Mouse (Mus musculus) central nervous system, embryonic 18 days (tissue): ENCODE data around the gene Gm45208. TPM values are rescaled to one million over a fixed set of nuclear protein-coding genes. Genes with fewer than 3 reads are reported as not detected.

ENCODE experiments used
- polyA plus RNA-seq: library from polyadenylated mRNA; depleted of rRNA; stranded (reverse); fragments of >200 nt; gene quantifications from 2 replicates; pipeline ENCODE4 v1.2.3, GENCODE M21; 2012; rRNA removed

The Gm45208 gene
- 0.35 and 0.49 TPM in 2 replicates for polyA plus RNA-seq

GRCm38 (mm10) chrX:7721514-7722281, at the start of gene Gm45208:
Gm45208 (plus strand) TSS chrX:7722245.

GRCm38 (mm10) chrX:7680864-7681263, 41.2 kb upstream of the Gm45208 start, which contains the start of gene Magix:
Magix (minus strand) TSS chrX:7681251.

GRCm38 (mm10) chrX:7696954-7697381, 25.1 kb upstream of the Gm45208 start, which contains the start of gene Gpkow:
Gpkow (plus strand) TSS chrX:7697131.

GRCm38 (mm10) chrX:7714135-7714899, 7.7 kb upstream of the Gm45208 start, which contains the start of gene Wdr45:
Wdr45 (plus strand) TSS chrX:7714333.

GRCm38 (mm10) chrX:7728215-7728921, 6.3 kb downstream of the Gm45208 start, which contains the start of gene Praf2:
Praf2 (plus strand) TSS chrX:7728439.

GRCm38 (mm10) chrX:7750432-7751116, 28.5 kb downstream of the Gm45208 start, which contains the start of gene Ccdc120:
Ccdc120 (minus strand) TSS chrX:7750905.

GRCm38 (mm10) chrX:7762137-7762920, 40.3 kb downstream of the Gm45208 start, which contains the start of gene Tfe3:
Tfe3 (plus strand) TSS chrX:7762560.

Other genes with a start within 250 kb of the Gm45208 start
- 0.03 and 0.13 TPM in 2 replicates for gene Foxp3, start 148.6 kb upstream of the Gm45208 start, polyA plus RNA-seq
- gene Ppp1r3f, start 148.0 kb upstream of the Gm45208 start, polyA plus RNA-seq = 10.0 and 10.6 TPM in 2 replicates
- 30.5 and 31.7 TPM in 2 replicates for gene Ccdc22, start 116.7 kb upstream of the Gm45208 start, polyA plus RNA-seq
- 0.22 and 0.35 TPM in 2 replicates for gene Cacna1f, start 115.2 kb upstream of the Gm45208 start, polyA plus RNA-seq
- gene Syp, start 83.8 kb upstream of the Gm45208 start, polyA plus RNA-seq = 300 and 326 TPM in 2 replicates
- 2.3 and 2.6 TPM in 2 replicates for gene Prickle3, start 65.0 kb upstream of the Gm45208 start, polyA plus RNA-seq
- 32.6 and 38.3 TPM in 2 replicates for gene Plp2, start 50.9 kb upstream of the Gm45208 start, polyA plus RNA-seq
- gene Magix, start 41.0 kb upstream of the Gm45208 start, polyA plus RNA-seq = 0.31 and 0.51 TPM in 2 replicates
- 30.8 and 32.1 TPM in 2 replicates for gene Gpkow, start 25.1 kb upstream of the Gm45208 start, polyA plus RNA-seq
- gene Wdr45, start 7.9 kb upstream of the Gm45208 start, polyA plus RNA-seq = 43.1 and 49.2 TPM in 2 replicates
- 110 and 112 TPM in 2 replicates for gene Praf2, start 6.2 kb downstream of the Gm45208 start, polyA plus RNA-seq
- 75.3 and 82.4 TPM in 2 replicates for gene Ccdc120, start 28.7 kb downstream of the Gm45208 start, polyA plus RNA-seq
- 10.8 and 12.2 TPM in 2 replicates for gene Tfe3, start 40.3 kb downstream of the Gm45208 start, polyA plus RNA-seq
- gene Gripap1, start 67.5 kb downstream of the Gm45208 start, polyA plus RNA-seq = 82.2 and 88.5 TPM in 2 replicates
- 5.8 and 6.5 TPM in 2 replicates for gene Kcnd1, start 100.0 kb downstream of the Gm45208 start, polyA plus RNA-seq
- 37.3 and 40.7 TPM in 2 replicates for gene Otud5, start 119.1 kb downstream of the Gm45208 start, polyA plus RNA-seq
- gene Pim2, start 156.0 kb downstream of the Gm45208 start, polyA plus RNA-seq = 23.3 and 24.1 TPM in 2 replicates
- gene Slc35a2, start 161.8 kb downstream of the Gm45208 start, polyA plus RNA-seq = 49.2 and 53.2 TPM in 2 replicates
- 198 and 220 TPM in 2 replicates for gene Pqbp1, start 177.0 kb downstream of the Gm45208 start, polyA plus RNA-seq
- gene Timm17b, start 177.1 kb downstream of the Gm45208 start, polyA plus RNA-seq = 41.4 and 42.9 TPM in 2 replicates
- not detected in 2 replicates for gene Gm10491, start 185.6 kb downstream of the Gm45208 start, polyA plus RNA-seq
- not detected in 2 replicates for gene Gm10490, start 187.3 kb downstream of the Gm45208 start, polyA plus RNA-seq
- 122 and 133 TPM in 2 replicates for gene Pcsk1n, start 197.6 kb downstream of the Gm45208 start, polyA plus RNA-seq
- gene Eras, start 206.4 kb downstream of the Gm45208 start, polyA plus RNA-seq = 0.07 and 0.17 TPM in 2 replicates
- gene Hdac6, start 225.6 kb downstream of the Gm45208 start, polyA plus RNA-seq = 114 and 115 TPM in 2 replicates